Mouse (Mus musculus) fat pad, adult 2 months (tissue): Measurements from ENCODE around the gene Pbx1.

Source experiments
- DNase-seq: peaks from one replicate; pipeline ENCODE4 v3.0.0-alpha.2; 2011; ENCODE audit warnings: low read depth, low spot score; ENCODE audit errors: extremely low read depth

The Pbx1 gene

DNA sequence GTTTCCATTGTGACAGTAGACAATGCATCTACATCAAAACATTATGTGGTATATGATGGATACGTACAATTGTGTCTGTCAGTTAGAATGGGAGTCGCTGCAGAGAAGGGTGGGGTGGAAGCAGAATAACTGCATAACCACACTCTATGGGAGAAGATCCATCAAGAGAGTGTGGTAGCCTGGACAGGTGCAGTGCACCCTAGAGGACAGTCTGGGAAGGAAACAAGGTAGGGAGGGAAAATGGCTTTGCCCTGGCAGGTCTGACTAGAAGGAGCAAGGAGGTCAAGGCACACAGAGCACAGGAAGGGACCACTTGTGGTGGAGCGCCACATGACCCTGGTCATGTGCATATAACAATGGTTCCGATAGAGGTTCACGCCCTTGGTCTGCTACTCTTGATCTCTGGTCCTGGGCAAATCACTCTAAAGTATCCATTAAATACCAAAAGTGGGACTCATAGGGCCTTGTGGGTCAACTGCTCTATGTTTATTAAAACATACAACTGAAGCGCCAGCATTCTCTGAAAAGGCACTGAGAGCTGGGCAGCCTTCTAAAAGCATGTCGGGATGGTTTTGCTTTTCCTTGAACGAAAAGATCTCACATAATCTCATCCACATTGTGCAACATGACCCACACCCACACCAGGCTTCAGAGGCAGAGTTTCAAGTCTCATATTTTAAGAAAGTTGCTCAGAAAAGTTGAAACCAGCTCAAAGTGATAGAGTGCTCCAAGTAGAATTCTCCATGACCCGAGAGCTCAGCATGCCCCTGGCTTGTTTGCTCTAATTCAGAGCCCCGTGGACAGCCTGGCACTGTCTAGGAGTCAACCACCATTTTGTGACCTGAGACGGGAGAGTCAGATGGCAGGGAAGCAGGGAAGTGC is 200.3 kb downstream of the Pbx1 start:
- DNase-seq, result no peak

DNA sequence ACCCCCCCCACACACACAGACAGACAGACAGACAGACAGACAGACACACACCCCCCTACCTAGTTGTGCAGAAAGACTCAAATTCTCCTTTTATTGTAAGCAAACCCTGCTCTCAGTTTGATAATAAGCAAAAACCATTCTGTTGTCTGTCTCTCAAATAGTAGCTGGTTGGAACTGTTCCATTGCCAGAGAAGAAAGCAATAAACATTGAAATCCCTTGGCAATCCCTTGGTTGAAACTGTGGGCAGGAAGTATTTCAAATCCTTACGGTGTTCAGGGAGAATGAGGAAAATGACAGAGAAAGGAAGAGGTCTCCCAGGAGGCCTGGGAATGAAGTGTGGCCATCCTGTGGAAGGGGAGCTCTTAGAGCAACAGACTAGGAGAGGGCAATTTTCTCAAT is 201.2 kb downstream of the Pbx1 start:
- no peak for DNase-seq

- DNase-seq, result no peak
These were observed 201.9 kb downstream of the Pbx1 start for GRCm38 (mm10) chr1:168230134-168230533.

DNA sequence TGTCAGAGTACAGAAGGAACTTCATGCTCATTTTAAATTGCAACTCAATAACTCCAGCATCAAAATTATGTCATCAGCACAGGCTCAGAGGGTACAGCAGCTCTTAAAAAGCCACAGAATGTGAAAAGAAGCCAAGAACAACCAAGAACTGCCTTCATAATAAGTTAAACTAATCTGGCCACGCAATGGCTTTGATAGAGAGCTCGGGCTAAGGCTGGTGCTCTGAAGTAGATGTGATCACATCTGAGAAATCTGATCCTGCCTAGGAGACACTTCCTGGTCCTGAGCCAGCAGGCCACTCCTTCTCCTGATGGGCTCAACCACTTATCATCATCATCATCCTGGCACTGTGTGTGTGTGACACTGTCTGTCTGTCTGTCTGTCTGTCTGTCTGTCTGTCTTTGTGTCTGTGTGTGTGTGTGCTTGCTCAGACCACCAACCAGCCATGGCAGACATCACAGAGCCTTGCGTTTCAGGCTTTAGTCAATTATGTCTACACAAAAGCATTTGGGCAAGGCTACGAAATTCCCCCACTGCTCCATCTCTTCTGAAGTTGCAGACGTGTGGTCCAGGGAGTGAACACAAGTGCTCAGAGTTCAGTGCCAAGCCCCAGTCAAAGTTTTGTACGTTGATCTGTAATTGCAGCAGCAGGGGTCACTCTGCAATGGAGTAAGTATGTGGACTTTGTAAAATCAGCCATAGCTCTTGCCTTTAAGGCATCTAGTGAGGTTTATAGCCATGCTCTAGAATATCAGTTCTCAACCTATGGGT is 203.1 kb downstream of the Pbx1 start:
- DNase-seq, result no peak

- no peak for DNase-seq
These were observed 205.9 kb downstream of the Pbx1 start for GRCm38 (mm10) chr1:168226150-168226549.

GRCm38 (mm10) chr1:168225595-168226127 is 206.4 kb downstream of the Pbx1 start:
- no peak for DNase-seq

- no peak for DNase-seq
These were observed 207.9 kb downstream of the Pbx1 start for GRCm38 (mm10) chr1:168224218-168224617.

DNA sequence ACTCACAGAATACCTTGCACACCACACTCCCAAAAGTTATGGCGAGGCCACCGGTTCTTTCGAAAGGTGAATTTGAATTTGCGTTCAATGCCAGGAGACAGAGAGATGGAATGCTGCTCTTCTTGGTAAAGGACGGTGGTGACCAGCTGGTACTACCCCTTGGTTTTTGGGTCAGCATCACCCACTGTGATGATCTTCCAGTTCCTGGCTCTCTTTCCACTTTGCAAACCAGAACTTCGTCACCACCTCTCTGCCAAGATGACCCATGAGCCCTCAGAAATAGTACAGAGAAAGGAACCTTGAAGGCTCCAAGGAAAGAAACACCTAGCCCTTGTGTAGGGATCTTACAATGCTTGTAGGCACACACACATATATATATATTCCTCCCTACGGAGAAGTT is 209.3 kb downstream of the Pbx1 start:
- no peak for DNase-seq

DNA sequence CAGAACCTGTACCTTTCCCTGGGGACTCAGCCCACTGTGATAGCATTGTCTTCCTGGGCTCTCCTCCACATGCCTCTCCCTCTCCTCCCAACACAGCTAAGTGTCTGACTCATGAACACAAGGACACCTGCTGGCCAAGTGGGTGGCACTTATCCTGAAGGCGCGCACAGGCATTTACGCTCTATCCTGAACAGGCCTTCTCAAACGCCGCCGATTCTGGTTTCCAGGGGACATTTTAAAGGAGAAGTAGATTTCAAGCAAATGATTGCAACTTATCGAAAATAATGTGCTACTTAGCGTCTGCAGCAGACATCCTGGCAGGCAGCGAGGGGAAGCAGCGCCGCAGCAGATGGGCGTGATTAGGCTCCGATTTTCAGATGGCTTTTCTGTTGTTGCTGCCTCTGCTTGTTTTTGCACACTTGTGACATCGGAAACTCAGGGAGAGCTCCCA is 211.0 kb downstream of the Pbx1 start:
- no peak for DNase-seq

- no peak for DNase-seq
These were observed 215.9 kb downstream of the Pbx1 start for GRCm38 (mm10) chr1:168215896-168216747.

GRCm38 (mm10) chr1:168215468-168215867 is 216.6 kb downstream of the Pbx1 start:
- no peak for DNase-seq

DNA sequence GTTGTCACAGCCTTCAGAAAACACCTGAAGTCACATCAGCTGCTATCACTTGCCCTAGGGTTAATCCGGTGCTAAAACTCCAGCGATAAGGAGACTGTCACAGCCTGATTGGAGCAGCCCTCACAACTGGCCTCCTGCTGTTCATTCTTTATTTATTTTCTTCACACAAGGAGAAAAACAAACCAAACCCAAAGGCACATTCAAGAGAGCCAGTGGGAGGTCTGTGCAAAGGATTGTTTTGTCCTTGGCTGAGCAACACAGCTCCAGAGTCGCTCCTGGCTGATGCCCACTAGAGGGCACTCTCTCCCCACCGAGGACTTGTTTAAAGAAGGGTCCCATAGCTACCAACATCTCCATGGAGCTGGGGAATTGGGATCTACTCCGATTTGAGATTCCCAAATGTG is 218.0 kb downstream of the Pbx1 start:
- no peak for DNase-seq

DNA sequence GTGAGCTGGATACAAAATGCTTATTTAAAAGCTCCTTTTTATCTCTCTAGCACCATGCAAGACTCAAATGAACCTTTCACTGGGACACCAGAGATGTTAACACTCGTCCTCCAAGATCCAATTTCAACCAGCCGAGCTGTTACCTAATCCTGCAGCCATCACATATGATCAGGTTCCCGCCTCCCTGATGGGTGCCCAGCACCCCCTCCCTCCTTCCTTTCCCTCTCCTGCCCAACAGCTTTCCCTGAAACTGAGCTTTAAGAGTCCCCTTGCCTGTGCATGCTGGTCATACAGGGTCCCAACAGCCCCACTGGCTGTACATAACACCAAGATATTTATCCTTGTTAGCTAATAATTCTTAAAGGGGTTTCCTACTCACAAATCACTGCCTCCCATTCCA is 218.5 kb downstream of the Pbx1 start:
- no peak for DNase-seq

DNA sequence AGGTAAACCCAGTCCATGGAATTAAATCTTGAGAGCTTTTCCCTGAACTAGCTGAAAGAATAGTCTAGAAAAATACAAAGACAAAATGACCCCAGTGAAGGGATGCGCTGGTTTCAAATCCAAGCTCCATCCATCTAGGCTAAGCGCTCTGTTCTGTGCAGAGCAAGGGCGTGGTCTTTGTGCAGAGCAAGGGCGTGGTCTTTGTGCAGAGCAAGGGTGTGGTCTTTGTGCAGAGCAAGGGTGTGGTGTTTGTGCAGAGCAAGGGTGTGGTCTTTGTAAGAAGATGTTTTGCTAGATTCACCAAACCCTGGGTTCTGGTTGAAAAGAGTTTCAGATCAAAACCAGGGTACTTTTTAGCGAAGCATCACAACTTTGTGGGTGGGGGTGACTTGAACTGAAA is 221.7 kb downstream of the Pbx1 start:
- no peak for DNase-seq

- no peak for DNase-seq
These were observed 231.4 kb downstream of the Pbx1 start for GRCm38 (mm10) chr1:168200570-168201156.

- DNase-seq, result no peak
These were observed 233.8 kb downstream of the Pbx1 start for GRCm38 (mm10) chr1:168198276-168198675.

GRCm38 (mm10) chr1:168197908-168198258 is 234.2 kb downstream of the Pbx1 start:
- no peak for DNase-seq

DNA sequence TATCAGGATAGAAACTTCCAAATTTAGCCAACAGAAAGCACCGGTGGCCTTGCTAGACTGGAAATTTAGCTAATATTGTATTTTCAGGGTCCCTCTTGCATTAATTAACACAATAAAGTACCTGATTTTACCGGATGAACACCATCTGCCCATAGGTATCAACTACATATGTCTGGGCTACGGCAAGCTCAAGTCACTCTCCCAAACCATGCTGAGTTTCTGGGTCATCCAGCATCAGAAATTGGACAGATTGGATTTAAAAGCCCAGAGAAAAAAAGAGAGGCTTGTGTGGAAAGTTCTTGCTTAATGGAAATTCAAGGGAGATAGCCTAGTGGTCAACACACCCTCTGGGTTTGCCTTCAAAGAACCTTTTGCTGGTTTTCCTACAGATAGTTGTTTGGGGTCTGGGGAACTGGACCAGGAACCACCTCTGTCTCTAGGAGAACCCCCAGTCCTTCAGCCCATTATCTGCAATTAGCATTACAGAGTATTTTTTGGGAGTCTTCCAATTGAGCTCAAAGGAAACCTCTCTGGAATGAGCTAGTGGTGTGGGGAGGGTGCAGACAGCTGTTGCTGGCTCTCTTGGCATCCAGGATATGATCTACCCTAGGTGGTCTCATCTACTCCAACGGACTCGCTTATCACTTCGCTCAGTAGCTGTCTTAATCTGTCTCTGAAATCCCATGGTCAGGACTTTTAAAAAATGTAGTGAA is 234.7 kb downstream of the Pbx1 start:
- no peak for DNase-seq

DNA sequence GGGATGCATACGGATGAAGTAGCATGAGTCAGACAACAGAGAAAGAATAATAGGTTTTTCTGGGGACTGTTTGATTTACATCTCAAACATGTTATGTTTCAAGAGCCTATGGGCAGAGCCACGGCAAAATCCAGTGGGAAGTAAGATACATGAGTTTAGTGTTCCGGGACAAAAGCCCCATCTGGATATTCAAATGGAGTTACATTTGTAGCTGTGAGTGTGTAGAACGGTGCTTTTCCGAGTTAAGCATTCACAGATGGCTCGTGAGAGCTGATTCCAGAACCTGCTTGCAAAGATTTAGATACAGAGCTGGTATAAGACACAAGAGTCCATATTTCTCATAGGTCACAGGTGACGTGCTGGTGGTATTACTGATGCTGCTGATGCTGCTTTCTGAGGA is 238.7 kb downstream of the Pbx1 start:
- no peak for DNase-seq

- no peak for DNase-seq
These were observed 249.3 kb downstream of the Pbx1 start for GRCm38 (mm10) chr1:168182816-168183215.
